Mouse (Mus musculus) kidney, adult 2 months (tissue): ENCODE results near the gene Slc23a2. TPM values are rescaled to one million over a fixed set of nuclear protein-coding genes. Genes with fewer than 3 reads are reported as not detected.

Experiments used
- DNase-seq: peaks from one replicate; pipeline ENCODE4 v3.0.0; 2021
- H3K27ac ChIP-seq: fragments of 200-500 bp; 2 replicates; pipeline ENCODE4 v1.5.1; 2012; ENCODE audit warnings: low read depth, low read length, control low read depth, inconsistent platforms; ENCODE audit not compliant: insufficient read depth
- H3K27me3 ChIP-seq: fragments of 200-500 bp; replicated peaks from 2 replicates; pipeline ENCODE4 v1.6.1; 2012; ENCODE audit warnings: mild to moderate bottlenecking, moderate library complexity, low read length, inconsistent platforms; ENCODE audit not compliant: control insufficient read depth, insufficient read depth
- H3K36me3 ChIP-seq: fragments of 200-500 bp; 2 replicates; pipeline ENCODE4 v1.6.1; 2012; ENCODE audit warnings: mild to moderate bottlenecking, moderate library complexity, low read length, inconsistent platforms; ENCODE audit not compliant: control insufficient read depth, insufficient read depth
- H3K4me1 ChIP-seq: fragments of 200-500 bp; 2 replicates; pipeline ENCODE4 v1.6.1; 2011; ENCODE audit warnings: low read length; ENCODE audit not compliant: control insufficient read depth, insufficient read depth
- H3K4me3 ChIP-seq: fragments of 200-500 bp; 2 replicates; pipeline ENCODE4 v1.5.1; 2011; ENCODE audit warnings: mild to moderate bottlenecking, low read depth, low read length, control low read depth; ENCODE audit not compliant: insufficient read depth
- CTCF ChIP-seq: fragments of 200-500 bp; conservative IDR thresholded peaks from 2 replicates; pipeline ENCODE4 v1.5.1; 2011; ENCODE audit warnings: low read depth, mild to moderate bottlenecking, control low read depth, low read length, moderate library complexity, mixed read lengths; ENCODE audit not compliant: insufficient read depth, insufficient read length
- POLR2A ChIP-seq: fragments of 200-500 bp; IDR thresholded peaks from one replicate; pipeline ENCODE4 v1.6.1; 2011; ENCODE audit warnings: low read depth, low read length, control low read depth
- WGBS: fragments of 180-500 bp; shearing (Covaris S2); methylation state at CpG from one replicate; pipeline ENCODE4 v1.1.7; 2018; 5-methylcytosine and 5-hydroxymethylcytosine counted together
- polyA plus RNA-seq: library from polyadenylated mRNA; depleted of rRNA; stranded (reverse); fragments of >200 nt; gene quantifications from 2 replicates; pipeline ENCODE4 v1.2.3, GENCODE M21; 2012

The Slc23a2 gene
- polyA plus RNA-seq, 1 experiment, result 15.3 TPM

- no peak for DNase-seq
- peaks cover 14% of the 10 kb centered on the region for H3K4me1 ChIP-seq
These were observed 45.8 kb downstream of the Slc23a2 start for GRCm38 (mm10) chr2:132098942-132099672.

GRCm38 (mm10) chr2:132098365-132098764, 46.5 kb downstream of the Slc23a2 start:
- WGBS, result 90% methylated on average over 4 of the region's 4 CpGs
- H3K4me3 ChIP-seq, result no peak overlapping the region
- no peak for TF ChIP-seq POLR2A
- no peak for TF ChIP-seq CTCF

More at GRCm38 (mm10) chr2:132098942-132099672, 45.8 kb downstream of the Slc23a2 start:
- Histone ChIP-seq H3K27ac (no peak overlapping the region), H3K36me3 (no peaks in the 10 kb centered on the region), H3K27me3 (no peaks in the 10 kb centered on the region), H3K4me3 (no peak overlapping the region)
- TF ChIP-seq POLR2A, result no peak
- TF ChIP-seq CTCF, result no peak
- WGBS, result 80% methylated on average over 9 of the region's 9 CpGs

GRCm38 (mm10) chr2:132096582-132096981, 48.3 kb downstream of the Slc23a2 start:
- H3K36me3 ChIP-seq, result no peaks in the 10 kb centered on the region
- peak; percentile 21 for DNase-seq
- no peak overlapping the region for H3K4me3 ChIP-seq
- no peaks in the 10 kb centered on the region for H3K27me3 ChIP-seq
- TF ChIP-seq POLR2A (no peak), CTCF (no peak)
- 41% methylated on average over 4 of the region's 4 CpGs for WGBS
- no peak overlapping the region for H3K27ac ChIP-seq
- peaks cover 13% of the 10 kb centered on the region for H3K4me1 ChIP-seq

More at GRCm38 (mm10) chr2:132098365-132098764, 46.5 kb downstream of the Slc23a2 start:
- Histone ChIP-seq H3K4me1 (peaks cover 13% of the 10 kb centered on the region), H3K27me3 (no peaks in the 10 kb centered on the region), H3K27ac (no peak overlapping the region), H3K36me3 (no peaks in the 10 kb centered on the region)
- no peak for DNase-seq

GRCm38 (mm10) chr2:132095821-132096220, 49.1 kb downstream of the Slc23a2 start:
- no peak for DNase-seq
- H3K36me3 ChIP-seq, result no peaks in the 10 kb centered on the region
- no peak overlapping the region for H3K27ac ChIP-seq
- H3K4me1 ChIP-seq, result peaks cover 16% of the 10 kb centered on the region
- H3K27me3 ChIP-seq, result no peaks in the 10 kb centered on the region
- TF ChIP-seq CTCF (no peak), POLR2A (no peak)
- no peak overlapping the region for H3K4me3 ChIP-seq
- 92% methylated on average over 6 of the region's 6 CpGs for WGBS

- DNase-seq, result peak; percentile 46
These were observed 50.3 kb downstream of the Slc23a2 start for GRCm38 (mm10) chr2:132094441-132095230.

GRCm38 (mm10) chr2:132093739-132094138, 51.2 kb downstream of the Slc23a2 start:
- Histone ChIP-seq H3K4me1 (peaks cover 16% of the 10 kb centered on the region), H3K27ac (no peak overlapping the region), H3K27me3 (no peaks in the 10 kb centered on the region), H3K36me3 (no peaks in the 10 kb centered on the region), H3K4me3 (no peak overlapping the region)
- TF ChIP-seq POLR2A (no peak), CTCF (no peak)
- no peak for DNase-seq
- WGBS, result 76% methylated on average over 2 of the region's 2 CpGs

More at GRCm38 (mm10) chr2:132094441-132095230, 50.3 kb downstream of the Slc23a2 start:
- Histone ChIP-seq H3K36me3 (no peaks in the 10 kb centered on the region), H3K4me3 (no peak overlapping the region), H3K27ac (no peak overlapping the region), H3K4me1 (peaks cover 16% of the 10 kb centered on the region), H3K27me3 (no peaks in the 10 kb centered on the region)
- 76% methylated on average over 11 of the region's 11 CpGs for WGBS
- TF ChIP-seq CTCF (no peak), POLR2A (no peak)

- DNase-seq, result no peak
- no peak overlapping the region for H3K27ac ChIP-seq
- 93% methylated on average over 1 of the region's 1 CpGs for WGBS
These were observed 51.6 kb downstream of the Slc23a2 start for GRCm38 (mm10) chr2:132093298-132093697.

More at GRCm38 (mm10) chr2:132093298-132093697, 51.6 kb downstream of the Slc23a2 start:
- H3K36me3 ChIP-seq, result no peaks in the 10 kb centered on the region
- H3K27me3 ChIP-seq, result no peaks in the 10 kb centered on the region
- H3K4me1 ChIP-seq, result peaks cover 16% of the 10 kb centered on the region
- no peak for TF ChIP-seq POLR2A
- TF ChIP-seq CTCF, result no peak
- no peak overlapping the region for H3K4me3 ChIP-seq
